Mouse (Mus musculus): ENCODE results near the gene Lamtor2.

GRCm38 (mm10) chr3:88503505-88503863, 49.4 kb downstream of the Lamtor2 start:
- TF ChIP-seq CTCF (IDR thresholded peaks at IDR 0.05; ENCODE audit: control insufficient read depth, insufficient read depth, insufficient read length) (no peak), MAX (IDR thresholded peaks at IDR 0.05) (no peak), MYOD1 (IDR thresholded peaks at IDR 0.05; ENCODE audit: control insufficient read depth, insufficient read length, low read depth) (no peak), CEBPB (IDR thresholded peaks at IDR 0.05; ENCODE audit: low read depth) (no peak), USF1 (IDR thresholded peaks at IDR 0.05; ENCODE audit: low read depth) (no peak), MYOG (IDR thresholded peaks at IDR 0.05; ENCODE audit: control insufficient read depth, extremely low read depth, insufficient read length) (no peak), FOSL1 (IDR thresholded peaks at IDR 0.05; ENCODE audit: insufficient read depth, low read length, poor library complexity, severe bottlenecking) (peak; percentile 93)

Data from C2C12 (cell line).